Mouse (Mus musculus) testis, adult 2 months (tissue): ENCODE results near the gene Thap4.

Source experiments
- CTCF ChIP-seq: fragments of 200-500 bp; IDR thresholded peaks from 2 replicates; pipeline ENCODE4 v1.5.1; 2012; ENCODE audit warnings: low read depth, mild to moderate bottlenecking, inconsistent platforms, low read length, moderate library complexity; ENCODE audit not compliant: control insufficient read depth, insufficient read depth, insufficient replicate concordance
- POLR2A ChIP-seq: fragments of 200-500 bp; IDR thresholded peaks from 2 replicates; pipeline ENCODE4 v1.6.1; 2012; ENCODE audit warnings: low read depth, mild to moderate bottlenecking, inconsistent platforms, low read length, moderate library complexity; ENCODE audit not compliant: control insufficient read depth

- no peak for TF ChIP-seq CTCF
- no peak for TF ChIP-seq POLR2A
These were observed 69.0 kb downstream of the Thap4 start, which contains the start of gene Bok for GRCm38 (mm10) chr1:93685401-93686244.
